Mouse (Mus musculus) erythroblast, embryonic 14.5 days (primary cell): ENCODE data around the gene Cfap97.

Source experiments
- GATA1 ChIP-seq: IDR thresholded peaks from 2 replicates; pipeline ENCODE4 v1.6.1; 2012; ENCODE audit warnings: low read length, inconsistent platforms, mixed read lengths
- TAL1 ChIP-seq: IDR thresholded peaks from 3 replicates; pipeline ENCODE4 v1.6.1; 2012; ENCODE audit warnings: low read length, inconsistent platforms, mixed read lengths

GRCm38 (mm10) chr8:46208354-46208753 is 56.8 kb downstream of the Cfap97 start:
- no peak for TF ChIP-seq TAL1
- TF ChIP-seq GATA1: no peak
